Mouse (Mus musculus) erythroblast, embryonic 14.5 days (primary cell): Measurements from ENCODE around the gene Ift81. TPM values are rescaled to one million over a fixed set of nuclear protein-coding genes. Genes with fewer than 3 reads are reported as not detected.

ENCODE experiments used
- H3K27me3 ChIP-seq: 2 replicates; pipeline ENCODE4 v1.6.1; 2012; ENCODE audit warnings: inconsistent platforms; ENCODE audit not compliant: control insufficient read depth
- H3K36me3 ChIP-seq: 2 replicates; pipeline ENCODE4 v1.6.1; 2012; ENCODE audit warnings: mild to moderate bottlenecking, inconsistent platforms; ENCODE audit not compliant: control insufficient read depth
- H3K4me1 ChIP-seq: 2 replicates; pipeline ENCODE4 v1.6.1; 2012; ENCODE audit warnings: inconsistent platforms; ENCODE audit not compliant: control insufficient read depth
- H3K4me3 ChIP-seq: replicated peaks from 2 replicates; pipeline ENCODE3; 2012; ENCODE audit warnings: moderate library complexity, mild to moderate bottlenecking, inconsistent platforms
- H3K9me3 ChIP-seq: 2 replicates; pipeline ENCODE4 v1.6.1; 2012; ENCODE audit warnings: low read length, inconsistent platforms, mixed read lengths; ENCODE audit not compliant: control insufficient read depth
- GATA1 ChIP-seq: IDR thresholded peaks from 2 replicates; pipeline ENCODE4 v1.6.1; 2012; ENCODE audit warnings: low read length, inconsistent platforms, mixed read lengths
- TAL1 ChIP-seq: IDR thresholded peaks from 3 replicates; pipeline ENCODE4 v1.6.1; 2012; ENCODE audit warnings: low read length, inconsistent platforms, mixed read lengths
- polyA plus RNA-seq: library from polyadenylated mRNA; stranded (reverse); fragments of >175 nt; gene quantifications from 2 replicates; pipeline ENCODE4 v1.2.3, GENCODE M21; 2012

Ift81 gene
- polyA plus RNA-seq, 1 experiment = not detected

- TF ChIP-seq GATA1 (no peak), TAL1 (no peak)
These were observed 53.7 kb downstream of the Ift81 start for GRCm38 (mm10) chr5:122560654-122561053.

DNA sequence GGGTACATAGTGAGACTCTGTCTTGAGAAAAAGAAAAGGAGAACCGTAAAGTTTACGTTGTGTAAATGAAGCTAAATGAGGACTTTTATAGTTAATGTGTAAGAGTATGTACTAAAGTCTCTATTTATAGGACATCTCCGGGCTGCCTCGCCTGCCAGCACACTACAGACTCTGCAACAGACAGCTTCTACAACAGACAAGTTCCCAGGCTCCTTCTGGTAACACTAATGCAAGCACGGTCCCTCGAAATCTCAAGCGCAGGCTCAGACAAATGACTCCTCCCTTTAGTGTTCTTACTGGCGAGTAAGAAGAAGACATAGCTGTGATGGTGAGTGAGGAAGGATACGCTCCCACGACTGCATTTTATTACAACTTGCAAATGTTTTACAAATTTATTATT, 56.2 kb downstream of the Ift81 start:
- H3K4me1 ChIP-seq = peaks cover 8% of the 10 kb centered on the region
- H3K9me3 ChIP-seq = no peaks in the 10 kb centered on the region
- H3K4me3 ChIP-seq = no peak overlapping the region
- TF ChIP-seq TAL1 (no peak), GATA1 (no peak)
- no peaks in the 10 kb centered on the region for H3K36me3 ChIP-seq
- no peaks in the 10 kb centered on the region for H3K27me3 ChIP-seq

More at GRCm38 (mm10) chr5:122560654-122561053, 53.7 kb downstream of the Ift81 start:
- no peak overlapping the region for H3K4me3 ChIP-seq
- H3K9me3 ChIP-seq = no peaks in the 10 kb centered on the region
- H3K4me1 ChIP-seq = no peaks in the 10 kb centered on the region; the same call in 1 of the 2 replicates
- no peaks in the 10 kb centered on the region for H3K36me3 ChIP-seq
- H3K27me3 ChIP-seq = no peaks in the 10 kb centered on the region

DNA sequence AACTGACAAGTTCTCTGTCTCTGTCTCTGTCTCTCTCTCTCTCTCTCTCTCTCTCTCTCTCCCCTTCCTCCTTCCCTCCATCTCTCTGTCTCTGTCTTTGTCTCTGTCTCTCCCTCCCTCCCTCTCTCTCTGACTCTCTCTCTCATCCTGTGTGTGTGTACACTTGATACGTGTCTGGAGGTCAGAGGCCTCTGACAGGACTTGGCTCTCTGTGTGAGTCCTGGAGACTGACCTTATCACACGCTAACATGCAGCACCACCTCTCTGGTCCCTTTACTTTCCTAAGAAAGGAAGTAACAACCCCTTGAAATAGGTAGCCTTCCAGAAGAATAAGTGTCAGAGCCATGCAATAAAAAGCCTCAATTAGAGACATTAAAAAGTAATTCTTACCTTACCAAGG, 59.2 kb downstream of the Ift81 start:
- no peaks in the 10 kb centered on the region for H3K9me3 ChIP-seq
- peaks cover 8% of the 10 kb centered on the region for H3K4me1 ChIP-seq
- no peak overlapping the region for H3K4me3 ChIP-seq
- H3K36me3 ChIP-seq = no peaks in the 10 kb centered on the region
- no peak for TF ChIP-seq GATA1
- no peak for TF ChIP-seq TAL1
- H3K27me3 ChIP-seq = no peaks in the 10 kb centered on the region

GRCm38 (mm10) chr5:122552638-122553037, 61.7 kb downstream of the Ift81 start:
- Histone ChIP-seq H3K4me1 (peaks cover 8% of the 10 kb centered on the region), H3K36me3 (no peaks in the 10 kb centered on the region), H3K9me3 (no peaks in the 10 kb centered on the region), H3K4me3 (no peak overlapping the region), H3K27me3 (no peaks in the 10 kb centered on the region)
- TF ChIP-seq TAL1 = no peak
- TF ChIP-seq GATA1 = no peak

DNA sequence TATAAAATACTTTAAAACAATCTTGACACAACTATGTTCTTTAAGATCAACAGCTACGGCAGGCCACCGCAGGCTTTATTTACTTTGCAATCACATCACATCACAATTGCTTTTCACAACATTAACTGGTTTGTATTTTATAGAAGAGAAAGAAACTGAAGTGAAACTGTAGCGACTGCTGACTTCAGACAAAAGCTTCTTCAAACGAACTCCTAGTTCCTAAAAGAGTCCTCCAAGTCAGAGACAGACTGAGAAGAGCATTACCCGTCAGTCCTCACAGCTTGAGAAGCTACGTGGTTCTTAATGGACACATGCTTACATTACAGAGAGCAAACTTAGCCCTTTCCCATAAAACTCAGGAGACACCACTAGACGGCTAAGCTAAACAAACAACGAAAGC, 63.9 kb downstream of the Ift81 start:
- Histone ChIP-seq H3K4me1 (peaks cover 8% of the 10 kb centered on the region), H3K27me3 (no peaks in the 10 kb centered on the region), H3K9me3 (no peaks in the 10 kb centered on the region), H3K4me3 (no peak overlapping the region), H3K36me3 (no peaks in the 10 kb centered on the region)
- TF ChIP-seq TAL1 = no peak
- TF ChIP-seq GATA1 = no peak

DNA sequence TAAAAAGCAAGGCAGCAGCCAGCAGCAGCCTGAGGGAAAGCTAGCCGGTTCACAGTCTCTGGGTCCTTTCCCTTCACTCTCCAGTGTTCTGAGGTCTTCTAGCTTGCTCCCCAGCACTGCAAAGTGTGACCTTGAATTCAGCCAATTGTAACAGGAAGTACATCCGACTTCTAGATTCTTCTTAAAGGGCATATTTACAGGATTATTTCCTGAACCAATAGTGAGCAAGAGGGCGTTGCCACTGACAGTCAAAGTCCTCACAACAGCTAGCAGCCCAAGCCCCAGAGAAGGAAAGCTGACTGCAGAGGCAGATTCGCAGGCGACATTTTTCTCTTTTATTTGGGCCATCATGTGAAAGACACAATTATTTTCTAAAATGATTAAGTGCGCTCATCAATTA, 65.6 kb downstream of the Ift81 start:
- TF ChIP-seq GATA1 (no peak), TAL1 (no peak)
- Histone ChIP-seq H3K9me3 (no peaks in the 10 kb centered on the region), H3K27me3 (no peaks in the 10 kb centered on the region), H3K36me3 (no peaks in the 10 kb centered on the region), H3K4me3 (no peak overlapping the region), H3K4me1 (no peaks in the 10 kb centered on the region)

GRCm38 (mm10) chr5:122547810-122548209, 66.5 kb downstream of the Ift81 start:
- TF ChIP-seq GATA1 = no peak
- no peak for TF ChIP-seq TAL1
- H3K9me3 ChIP-seq = no peaks in the 10 kb centered on the region
- H3K27me3 ChIP-seq = no peaks in the 10 kb centered on the region
- no peak overlapping the region for H3K4me3 ChIP-seq
- H3K36me3 ChIP-seq = no peaks in the 10 kb centered on the region
- no peaks in the 10 kb centered on the region for H3K4me1 ChIP-seq

DNA sequence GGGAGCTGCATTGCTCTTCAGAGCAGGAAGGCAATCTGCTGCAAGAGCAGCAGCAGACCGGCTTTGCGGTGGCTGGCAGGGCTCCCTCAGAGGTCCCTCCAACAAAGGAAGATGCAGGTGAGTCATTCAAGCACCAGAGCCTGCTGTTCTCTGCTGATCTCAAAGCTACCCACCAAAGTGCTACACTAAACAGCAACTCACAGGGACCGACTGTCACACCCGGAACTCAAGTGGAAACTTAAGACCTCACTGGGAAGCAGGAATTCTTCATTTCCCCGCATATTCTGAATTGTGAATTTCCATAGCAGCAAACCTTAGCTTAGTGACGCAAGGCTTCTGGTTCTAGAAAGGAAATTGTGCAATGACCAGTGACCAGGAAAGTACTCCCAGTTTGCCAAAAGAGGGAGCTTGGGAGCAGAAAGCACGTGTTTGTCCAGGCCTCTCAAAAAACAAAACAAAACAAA, 67.0 kb downstream of the Ift81 start:
- H3K4me1 ChIP-seq = no peaks in the 10 kb centered on the region
- no peaks in the 10 kb centered on the region for H3K27me3 ChIP-seq
- H3K36me3 ChIP-seq = no peaks in the 10 kb centered on the region
- H3K9me3 ChIP-seq = no peaks in the 10 kb centered on the region
- H3K4me3 ChIP-seq = no peak overlapping the region
- TF ChIP-seq TAL1 (no peak), GATA1 (no peak)

- no peak for TF ChIP-seq TAL1
- TF ChIP-seq GATA1 = no peak
- Histone ChIP-seq H3K4me3 (no peak overlapping the region), H3K4me1 (no peaks in the 10 kb centered on the region), H3K9me3 (no peaks in the 10 kb centered on the region), H3K36me3 (no peaks in the 10 kb centered on the region), H3K27me3 (no peaks in the 10 kb centered on the region)
These were observed 70.9 kb downstream of the Ift81 start for GRCm38 (mm10) chr5:122543392-122543791.

DNA sequence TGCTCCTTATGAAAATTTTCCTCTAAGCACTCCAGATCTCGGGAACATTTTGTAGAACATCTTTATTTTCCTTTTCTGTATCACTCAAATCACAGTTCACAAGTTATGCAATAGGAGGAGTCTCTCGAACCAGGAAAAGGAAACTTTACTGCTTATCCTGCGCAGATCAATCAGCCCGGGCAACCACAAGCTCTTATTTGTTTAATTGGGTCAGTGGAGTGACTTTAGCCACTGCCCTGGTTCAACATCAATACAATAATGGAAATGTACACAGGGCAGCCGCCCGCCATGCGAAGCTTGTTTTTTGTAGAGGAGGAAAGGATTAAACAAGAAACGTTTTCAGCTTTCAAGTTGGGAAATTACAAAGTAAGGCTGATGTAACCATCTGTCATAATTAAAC, 72.4 kb downstream of the Ift81 start:
- H3K27me3 ChIP-seq = no peaks in the 10 kb centered on the region
- H3K36me3 ChIP-seq = no peaks in the 10 kb centered on the region
- no peaks in the 10 kb centered on the region for H3K9me3 ChIP-seq
- no peak overlapping the region for H3K4me3 ChIP-seq
- TF ChIP-seq TAL1 = no peak
- no peak for TF ChIP-seq GATA1
- H3K4me1 ChIP-seq = no peaks in the 10 kb centered on the region
